Mouse (Mus musculus) heart, postnatal 0 days (tissue): ENCODE data around the gene Chp1.

Experiments
- CTCF ChIP-seq: IDR thresholded peaks from 2 replicates; pipeline ENCODE4 v1.5.1; 2016; ENCODE audit warnings: antibody characterized with exemption, control low read depth, low read depth
- EP300 ChIP-seq: IDR thresholded peaks from 2 replicates; pipeline ENCODE4 v1.6.1; 2016; ENCODE audit warnings: antibody characterized with exemption, low read depth

DNA sequence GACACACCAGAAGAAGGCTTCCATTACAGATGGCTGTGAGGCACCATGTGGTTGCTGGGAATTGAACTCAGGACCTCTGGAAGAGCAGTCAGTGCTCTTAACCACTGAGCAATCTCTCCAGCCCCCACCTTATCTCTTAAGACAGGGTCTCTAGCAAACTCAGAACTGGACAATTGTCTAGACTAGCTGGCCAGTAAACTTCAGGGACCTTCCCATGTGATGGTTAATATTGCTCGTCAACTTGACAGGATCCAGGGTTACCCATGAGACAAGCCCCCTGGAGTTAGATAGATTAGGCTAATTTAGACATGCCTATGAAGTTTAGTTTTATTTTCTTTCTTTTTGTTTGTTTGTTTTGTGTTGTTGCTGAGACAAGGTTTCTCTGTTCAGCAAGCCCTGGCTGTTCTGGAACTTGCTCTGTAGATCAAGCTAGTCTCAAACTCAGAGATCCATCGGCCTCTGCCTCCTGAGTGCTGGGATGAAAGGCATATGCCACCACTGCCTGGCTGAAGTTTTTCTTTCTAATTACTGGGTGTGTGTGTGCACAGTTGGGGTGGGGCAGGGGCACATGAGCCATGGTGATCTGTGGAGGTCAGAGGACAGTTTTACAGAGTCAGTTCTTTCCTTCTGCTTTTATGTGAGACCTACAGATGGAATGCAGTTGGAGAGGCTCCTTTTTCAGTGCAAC, 46.4 kb upstream of the Chp1 start:
- no peak for TF ChIP-seq CTCF
- no peak for TF ChIP-seq EP300
